Mouse (Mus musculus): ENCODE data around the gene Tmem164. TPM values are rescaled to one million over a fixed set of nuclear protein-coding genes. Genes with fewer than 3 reads are reported as not detected.

Tmem164 gene
- 41.4 TPM for total RNA-seq (2023)

GRCm38 (mm10) chrX:142681056-142681615 is at the start of gene Tmem164:
Tmem164 (plus strand) TSS chrX:142681406.

